Mouse (Mus musculus) heart, postnatal 0 days (tissue): Measurements from ENCODE around the gene Zfp652. TPM values are rescaled to one million over a fixed set of nuclear protein-coding genes. Genes with fewer than 3 reads are reported as not detected.
A peak's percentile ranks its signal among the peaks of the same experiment; 100 is the strongest.

Experiments used
- ATAC-seq: fragments of 200-750 bp; cut with Nextera tagmentation; 2 replicates; pipeline ENCODE4 v1.8.0; 2017; ENCODE audit warnings: low read depth, moderate number of reproducible peaks, moderate library complexity; ENCODE audit not compliant: insufficient read depth
- DNase-seq: peaks from one replicate; pipeline ENCODE4 v3.0.0-alpha.2; 2016; ENCODE audit warnings: low spot score
- H3K27ac ChIP-seq: fragments of 300-500 bp; sonication (generic); 2 replicates; pipeline ENCODE4 v1.5.1; 2014; ENCODE audit warnings: low read depth, mild to moderate bottlenecking
- H3K27me3 ChIP-seq: fragments of 300-500 bp; sonication (generic); 2 replicates; pipeline ENCODE4 v1.6.1; 2014; ENCODE audit warnings: low read length, mixed read lengths; ENCODE audit not compliant: control insufficient read depth, insufficient read depth
- H3K36me3 ChIP-seq: fragments of 300-500 bp; sonication (generic); replicated peaks from 2 replicates; pipeline ENCODE4 v1.6.1; 2014; ENCODE audit warnings: low read length, mixed read lengths; ENCODE audit not compliant: control insufficient read depth, insufficient read depth
- H3K4me1 ChIP-seq: fragments of 300-500 bp; sonication (generic); 2 replicates; pipeline ENCODE4 v1.6.1; 2014; ENCODE audit warnings: antibody characterized with exemption; ENCODE audit not compliant: control insufficient read depth, insufficient read depth
- H3K4me2 ChIP-seq: fragments of 300-500 bp; sonication (generic); 2 replicates; pipeline ENCODE4 v1.6.1; 2014; ENCODE audit warnings: low read depth, mild to moderate bottlenecking, low read length, moderate library complexity
- H3K4me3 ChIP-seq: fragments of 300-500 bp; sonication (generic); 2 replicates; pipeline ENCODE4 v1.5.1; 2014; ENCODE audit warnings: low read depth, low read length
- H3K9ac ChIP-seq: fragments of 300-500 bp; sonication (generic); replicated peaks from 2 replicates; pipeline ENCODE4 v1.6.1; 2014; ENCODE audit warnings: low read depth, low read length, mixed read lengths
- H3K9me3 ChIP-seq: fragments of 300-500 bp; sonication (generic); replicated peaks from 2 replicates; pipeline ENCODE4 v1.6.1; 2016; ENCODE audit warnings: low read length; ENCODE audit not compliant: control insufficient read depth
- CTCF ChIP-seq: IDR thresholded peaks from 2 replicates; pipeline ENCODE4 v1.5.1; 2016; ENCODE audit warnings: antibody characterized with exemption, control low read depth, low read depth
- EP300 ChIP-seq: IDR thresholded peaks from 2 replicates; pipeline ENCODE4 v1.6.1; 2016; ENCODE audit warnings: antibody characterized with exemption, low read depth
- WGBS: fragments of 180-500 bp; shearing (Covaris S2); extraction: QIAGEN DNeasy Blood & Tissue Kit; methylation state at CpG from one replicate; pipeline ENCODE4 v1.1.7; 2014; 5-methylcytosine and 5-hydroxymethylcytosine counted together
- polyA plus RNA-seq: library from polyadenylated mRNA; unstranded; fragments of >200 nt; fragmentation: Nextera tagmentation; extraction: Ambion mirVana; gene quantifications from 2 replicates; pipeline ENCODE4 v1.2.1, GENCODE M21; 2015
- total RNA-seq: library from RNA; depleted of rRNA; stranded (reverse); fragments of >200 nt; gene quantifications from 2 replicates; pipeline ENCODE4 v1.2.3, GENCODE M21; 2014; ENCODE audit warnings: low replicate concordance

The Zfp652 gene
- total and polyA plus RNA-seq, 2 experiments from 2014 or later: 9.9 to 13.6 TPM

- WGBS: 69% methylated on average over 8 of the region's 8 CpGs
- DNase-seq: no peak
- Histone ChIP-seq H3K27ac (no peak overlapping the region), H3K36me3 (no peaks in the 10 kb centered on the region), H3K27me3 (no peaks in the 10 kb centered on the region), H3K4me1 (peaks cover 44% of the 10 kb centered on the region), H3K9ac (no peak overlapping the region), H3K9me3 (no peaks in the 10 kb centered on the region), H3K4me3 (peak overlapping the region; percentile 15; the same call in 1 of the 2 replicates), H3K4me2 (peak overlapping the region; percentile 58)
- TF ChIP-seq EP300: no peak
- TF ChIP-seq CTCF: no peak
- no peak for ATAC-seq
Observed at GRCm38 (mm10) chr11:95838999-95839868, 126.8 kb downstream of the Zfp652 start.

DNA sequence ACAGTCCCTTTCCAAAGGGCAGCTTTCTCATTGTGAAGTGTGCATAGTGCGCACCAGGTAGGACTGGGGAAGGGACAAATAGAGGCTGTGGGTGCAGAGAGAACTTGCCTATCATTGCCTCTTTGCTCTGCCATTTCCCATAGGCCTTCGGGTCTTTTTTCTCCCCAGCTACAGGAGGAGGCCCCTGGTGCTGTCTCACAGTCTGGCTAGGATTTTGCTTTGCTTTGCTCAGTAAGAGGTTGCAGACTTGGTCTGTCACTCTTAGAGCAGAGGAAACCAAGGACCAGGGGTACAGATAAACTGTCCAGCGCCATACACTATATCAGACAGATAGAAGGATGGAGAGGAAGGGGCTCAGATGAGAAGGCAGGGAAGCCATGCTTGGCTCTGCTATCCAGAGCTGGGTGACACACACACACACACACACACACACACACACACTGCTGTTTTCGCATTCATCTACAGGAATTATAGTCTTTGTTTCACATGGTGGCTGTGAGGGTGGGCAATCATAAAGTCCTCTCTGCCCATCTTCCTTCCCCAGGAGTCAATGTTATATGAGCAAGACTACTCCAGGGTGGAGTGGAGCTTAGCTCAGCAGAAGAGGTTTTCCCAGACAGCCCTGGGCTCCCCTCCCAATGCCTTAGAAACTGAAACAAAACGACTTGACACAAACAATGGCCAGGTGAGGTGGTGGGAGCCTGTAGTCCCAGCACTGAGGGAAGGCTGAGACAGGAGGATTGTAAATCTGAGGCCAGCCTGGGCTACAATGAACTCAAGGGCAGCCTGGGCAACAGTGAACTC, 128.4 kb downstream of the Zfp652 start:
- Histone ChIP-seq H3K4me3 (peak overlapping the region; percentile 56), H3K9me3 (no peaks in the 10 kb centered on the region), H3K9ac (peak overlapping the region; percentile 72), H3K27me3 (no peaks in the 10 kb centered on the region), H3K27ac (peak overlapping the region; percentile 90), H3K36me3 (no peaks in the 10 kb centered on the region), H3K4me2 (peak overlapping the region; percentile 58), H3K4me1 (peaks cover 27% of the 10 kb centered on the region)
- DNase-seq (no peak), ATAC-seq (no peak)
- WGBS: 52% methylated on average over 5 of the region's 5 CpGs
- TF ChIP-seq EP300: no peak
- TF ChIP-seq CTCF: no peak

DNA sequence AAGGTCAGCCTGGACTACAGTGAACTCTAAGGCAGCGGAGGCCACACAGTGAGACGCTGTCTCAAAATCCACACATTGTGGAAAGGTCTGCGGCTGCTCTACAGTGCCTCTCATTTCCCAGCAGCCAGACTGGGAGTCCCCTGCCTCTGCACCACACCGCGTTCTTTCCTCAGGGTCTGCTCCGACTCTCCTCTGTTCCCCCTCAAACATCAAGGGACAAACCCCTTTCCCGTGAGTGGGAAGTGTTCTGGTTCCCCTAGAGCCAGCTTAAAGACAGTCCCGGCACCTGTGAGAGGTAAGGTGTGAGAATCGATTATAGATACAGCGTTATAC, 129.0 kb downstream of the Zfp652 start:
- H3K4me3 ChIP-seq: peak overlapping the region; percentile 56
- ATAC-seq (no peak), DNase-seq (no peak)
- peak overlapping the region; percentile 72 for H3K9ac ChIP-seq
- H3K27me3 ChIP-seq: no peaks in the 10 kb centered on the region
- no peaks in the 10 kb centered on the region for H3K9me3 ChIP-seq
- H3K36me3 ChIP-seq: no peaks in the 10 kb centered on the region
- 46% methylated on average over 10 of the region's 10 CpGs for WGBS
- TF ChIP-seq EP300: no peak
- TF ChIP-seq CTCF: no peak
- H3K4me2 ChIP-seq: peak overlapping the region; percentile 58
- peak overlapping the region; percentile 90 for H3K27ac ChIP-seq
- peaks cover 21% of the 10 kb centered on the region for H3K4me1 ChIP-seq

- ATAC-seq (peak; percentile 71), DNase-seq (peak; percentile 67)
- Histone ChIP-seq H3K36me3 (no peaks in the 10 kb centered on the region), H3K9ac (peak within 1 kb of the TSS; percentile 72), H3K27ac (peak within 1 kb of the TSS; percentile 90), H3K27me3 (no peaks in the 10 kb centered on the region), H3K4me2 (peak within 1 kb of the TSS; percentile 58), H3K4me1 (peaks cover 14% of the 10 kb centered on the region), H3K4me3 (peak within 1 kb of the TSS; percentile 56), H3K9me3 (no peaks in the 10 kb centered on the region)
- TF ChIP-seq CTCF: no peak
- peak; percentile 77 for TF ChIP-seq EP300
- WGBS: 18% methylated on average over 11 of the region's 11 CpGs
Observed at GRCm38 (mm10) chr11:95842074-95842681, 129.7 kb downstream of the Zfp652 start, which contains the start of gene Abi3. TSS of gene Abi3 (minus strand) at chr11:95842476.

DNA sequence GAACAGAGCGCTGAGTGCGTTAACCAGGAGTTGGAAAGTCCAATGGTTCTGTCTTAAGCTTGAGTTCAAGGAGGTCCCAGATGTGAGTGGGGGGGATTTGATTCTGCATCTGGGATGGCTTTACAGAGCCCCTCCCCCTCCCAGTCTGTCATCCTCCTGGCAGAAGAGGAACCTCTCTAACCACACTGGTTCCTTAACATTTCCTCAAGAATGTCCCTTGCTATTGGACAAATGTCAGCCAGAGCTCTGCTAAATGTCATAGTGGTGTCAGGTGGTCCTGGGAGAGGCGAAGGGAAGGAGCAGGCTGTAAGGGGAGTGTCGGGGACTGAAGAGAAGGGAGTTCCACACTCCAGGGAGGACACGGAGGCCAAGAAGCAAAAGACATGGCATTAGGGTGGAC, 130.5 kb downstream of the Zfp652 start:
- ATAC-seq (peak; percentile 45), DNase-seq (no peak)
- Histone ChIP-seq H3K4me1 (peaks cover 6% of the 10 kb centered on the region; the same call in 1 of the 2 replicates), H3K4me2 (peak overlapping the region; percentile 58), H3K9ac (peak overlapping the region; percentile 20; the same call in 1 of the 2 replicates), H3K9me3 (no peaks in the 10 kb centered on the region), H3K27ac (peak overlapping the region; percentile 90), H3K36me3 (no peaks in the 10 kb centered on the region), H3K4me3 (peak overlapping the region; percentile 56), H3K27me3 (no peaks in the 10 kb centered on the region)
- TF ChIP-seq CTCF (no peak), EP300 (no peak)
- 42% methylated on average over 5 of the region's 5 CpGs for WGBS
